Mouse (Mus musculus): Measurements from ENCODE around the gene Ttc32.

- TF ChIP-seq ZC3H11A (IDR thresholded peaks at IDR 0.05; ENCODE audit: low read depth, low read length) (no peak), MXI1 (IDR thresholded peaks at IDR 0.05; ENCODE audit: low read depth, low read length) (no peak), CHD2 (IDR thresholded peaks at IDR 0.05; ENCODE audit: low read length) (no peak), UBTF (IDR thresholded peaks at IDR 0.05; ENCODE audit: low read depth, low read length) (no peak), ELF1 (IDR thresholded peaks at IDR 0.05; ENCODE audit: low read depth, low read length) (no peak)
These were observed 31.5 kb upstream of the Ttc32 start for GRCm38 (mm10) chr12:8998318-8998717.

Measured in CH12.LX (cell line).